Mouse (Mus musculus) lung, postnatal 36 days (tissue): ENCODE measurements around the gene Mrpl20.
"Not testable (repeated sequence)": the region's sequence is repeated elsewhere in the genome, so short reads cannot be mapped to it uniquely, and the experiment has no call there.

ENCODE experiments used
- DNase-seq: peaks from one replicate; pipeline ENCODE4 v3.0.0; 2022; ENCODE audit warnings: mixed read lengths

Mrpl20 gene

DNA sequence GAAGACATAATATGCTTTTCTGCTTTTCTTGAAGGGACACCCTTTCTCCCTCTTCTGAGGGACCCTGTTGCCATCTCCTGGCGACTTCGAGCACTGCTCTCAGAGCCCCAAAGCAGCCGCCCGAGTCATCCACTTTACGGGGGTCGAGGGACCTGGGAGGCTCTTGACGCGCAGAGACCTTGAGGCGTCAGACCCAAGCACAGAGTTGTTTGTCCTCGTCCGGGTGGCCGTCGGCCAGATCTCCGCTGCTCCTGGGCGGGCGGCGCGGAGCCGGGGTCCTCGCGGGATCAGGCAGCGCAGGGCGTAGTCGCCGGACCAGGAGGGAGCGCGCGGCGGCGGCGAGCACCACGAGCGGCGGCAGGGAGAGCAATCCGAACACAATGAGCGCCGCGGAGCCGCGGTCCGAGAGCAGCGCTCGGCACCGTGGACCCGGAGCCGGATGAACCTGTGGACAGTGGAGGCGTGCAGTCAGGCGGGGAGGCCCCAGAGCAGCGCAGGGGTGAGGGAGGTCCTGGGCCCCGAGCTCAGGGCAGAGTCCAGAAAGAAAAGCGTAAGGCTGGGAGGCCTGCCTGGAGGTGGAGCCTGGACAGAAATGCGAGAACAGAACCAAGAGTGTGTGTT lies 18.5 kb upstream of the Mrpl20 start:
- DNase-seq, result peak; percentile 79

DNA sequence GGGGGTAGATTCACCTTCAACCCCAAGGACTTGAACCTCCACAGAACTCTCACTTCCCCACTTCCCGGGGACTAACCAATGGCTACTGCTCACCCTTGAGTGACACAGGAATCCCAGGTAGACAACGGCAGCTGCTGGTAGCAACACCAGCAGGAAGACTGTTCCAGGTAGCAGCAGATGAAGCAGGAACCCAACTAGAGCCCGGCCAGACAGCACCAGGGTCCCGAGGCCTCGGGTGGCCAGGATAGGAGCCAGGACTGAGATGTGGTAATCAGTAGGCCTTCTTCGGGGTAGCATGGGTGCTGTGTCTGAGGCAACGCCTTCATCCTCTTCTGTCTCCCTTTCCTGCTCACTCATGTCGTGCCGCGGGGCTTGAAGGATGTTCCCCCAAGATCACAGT lies 17.4 kb upstream of the Mrpl20 start:
- DNase-seq, result no peak

DNA sequence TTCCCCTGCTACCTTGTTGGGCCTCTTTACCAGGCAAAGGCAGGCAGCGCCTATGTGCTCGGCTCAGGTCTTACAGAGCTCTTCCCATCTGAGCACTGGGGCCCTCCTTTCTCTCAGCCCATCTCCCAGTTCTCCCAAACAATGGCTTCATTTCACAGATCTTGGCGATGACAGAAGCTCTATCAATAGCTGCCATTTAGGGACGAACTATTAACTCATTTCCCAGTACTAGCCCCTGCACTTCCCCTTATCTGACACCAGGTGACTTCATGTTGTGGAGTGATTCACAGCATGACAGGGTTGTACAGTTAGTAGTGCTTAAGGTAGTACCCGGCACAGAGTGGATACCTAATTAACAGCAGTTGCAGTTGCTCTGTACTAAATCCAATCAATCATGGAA lies 16.9 kb upstream of the Mrpl20 start, which contains the start of gene Tmem88b:
Tmem88b (minus strand) TSS at position 56 of the 400 bp plus-strand sequence.
- DNase-seq, result no peak

DNA sequence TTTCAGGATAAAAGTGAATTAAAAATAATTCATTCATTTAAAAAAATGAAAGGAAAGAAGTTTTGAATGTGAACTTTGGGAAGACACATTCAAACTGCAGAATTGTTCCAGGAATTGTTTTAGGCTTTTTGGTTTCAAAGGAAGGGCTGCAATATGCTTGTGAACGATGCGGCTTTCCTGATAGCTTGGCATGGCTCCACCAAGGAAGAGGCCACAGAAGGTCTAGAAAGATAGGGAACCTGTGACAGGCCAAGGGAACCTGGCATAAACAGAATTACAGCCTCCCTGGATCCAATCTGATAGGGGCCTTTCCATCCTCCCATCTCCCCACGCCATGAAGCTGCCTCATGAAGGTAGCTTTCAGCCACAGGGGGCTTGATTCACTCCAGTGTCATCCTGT lies 14.4 kb upstream of the Mrpl20 start:
- DNase-seq, result no peak

DNA sequence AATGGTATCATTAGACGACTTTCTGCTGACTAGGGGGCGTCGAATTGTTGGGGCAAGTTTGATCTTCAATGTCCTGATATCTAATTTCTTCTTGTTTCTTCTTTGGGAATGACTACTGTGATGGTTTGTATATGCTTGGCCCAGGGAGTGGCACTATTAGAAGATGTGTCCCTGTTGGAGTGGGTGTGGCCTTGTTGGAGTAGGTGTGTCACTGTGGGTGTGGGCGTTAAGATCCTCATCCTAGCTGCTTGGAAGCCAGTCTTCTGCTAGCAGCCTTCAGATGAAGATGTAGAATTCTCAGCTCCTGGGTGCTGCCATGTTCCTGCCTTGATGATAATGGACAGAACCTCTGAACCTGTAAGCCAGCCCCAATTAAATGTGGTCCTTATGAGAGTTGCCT lies 13.8 kb upstream of the Mrpl20 start:
- not testable (repeated sequence) for DNase-seq

DNA sequence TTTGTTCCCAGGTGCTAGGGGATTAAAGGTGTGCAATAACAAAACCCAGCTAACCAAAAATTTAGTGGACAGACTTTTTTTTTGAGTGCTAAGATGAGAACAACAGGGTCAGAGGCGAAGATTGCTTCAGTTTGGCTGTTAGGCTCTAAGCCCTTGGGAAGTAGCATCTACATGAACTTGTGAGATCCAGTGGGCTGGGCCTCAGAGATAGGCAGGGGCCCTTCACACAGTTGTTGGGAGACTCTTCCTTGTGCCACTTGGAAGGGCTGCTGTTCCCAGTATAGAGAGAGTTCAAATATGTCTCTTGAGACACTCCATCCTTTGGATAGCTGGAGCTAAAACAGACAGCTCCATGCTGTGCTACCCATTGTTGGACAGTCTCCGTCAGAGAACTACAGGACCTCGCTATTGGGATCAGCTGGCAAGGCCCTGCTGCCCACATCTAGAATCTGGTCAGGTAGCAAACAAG lies 12.6 kb upstream of the Mrpl20 start, which contains the start of gene Ankrd65:
Ankrd65 (plus strand) TSS at position 419 of the 469 bp plus-strand sequence.
- no peak for DNase-seq

DNA sequence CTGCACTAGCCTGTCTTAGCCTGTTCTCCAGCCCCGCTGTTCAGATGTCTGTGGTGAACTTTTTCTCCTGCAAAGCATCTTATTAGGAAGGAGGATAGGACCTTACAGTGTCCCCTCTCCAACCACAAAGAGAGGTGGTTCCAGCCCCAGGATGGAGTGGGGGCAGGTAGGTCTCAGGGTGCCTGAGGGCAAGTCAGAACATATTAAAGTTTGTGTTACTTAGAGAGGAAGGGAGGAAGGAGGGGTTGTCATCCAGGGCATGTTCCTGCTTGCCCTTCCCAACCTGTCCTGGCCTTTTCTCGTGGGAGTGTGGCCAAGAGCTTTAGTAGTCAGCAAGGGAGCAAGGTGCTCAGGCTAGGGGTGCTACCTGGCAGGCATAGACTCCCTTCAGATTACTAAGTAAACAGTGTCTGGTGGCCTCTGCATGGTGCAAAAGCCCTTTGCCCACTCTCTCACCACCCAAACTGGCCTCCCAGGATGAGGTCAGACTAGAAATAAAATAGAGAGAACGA lies 12.0 kb upstream of the Mrpl20 start:
- no peak for DNase-seq

DNA sequence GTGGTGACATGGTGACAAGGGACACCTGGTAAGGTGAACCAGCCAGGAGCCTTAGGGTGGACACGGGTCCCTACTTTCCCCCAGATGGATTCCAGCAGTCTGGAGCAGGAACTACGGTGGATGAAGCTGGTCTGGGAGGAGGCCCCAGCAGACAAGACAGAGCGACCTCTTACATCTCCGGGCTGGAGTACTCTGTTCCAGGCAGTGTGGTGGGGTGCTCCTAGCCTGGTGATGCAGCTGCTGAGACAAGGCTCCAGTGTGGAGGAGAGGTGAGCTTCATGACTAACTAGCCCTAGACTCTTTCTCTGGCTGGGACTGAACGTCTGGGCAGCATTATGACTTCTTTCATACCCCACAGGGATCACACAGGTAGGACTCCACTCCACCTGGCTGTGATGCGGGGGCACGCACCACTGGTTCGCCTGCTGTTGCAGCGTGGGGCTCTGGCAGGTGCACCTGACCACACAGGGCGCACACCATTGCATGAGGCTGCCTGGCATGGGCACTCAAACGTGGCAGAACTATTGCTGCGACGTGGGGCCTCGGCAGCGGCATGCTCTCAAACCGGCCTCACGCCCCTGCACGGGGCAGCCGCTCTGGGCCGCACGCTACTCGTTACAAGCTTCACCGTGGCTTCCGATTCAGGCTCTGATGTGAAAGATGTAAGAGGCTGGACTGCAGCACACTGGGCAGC lies 11.3 kb upstream of the Mrpl20 start:
- DNase-seq, result no peak

DNA sequence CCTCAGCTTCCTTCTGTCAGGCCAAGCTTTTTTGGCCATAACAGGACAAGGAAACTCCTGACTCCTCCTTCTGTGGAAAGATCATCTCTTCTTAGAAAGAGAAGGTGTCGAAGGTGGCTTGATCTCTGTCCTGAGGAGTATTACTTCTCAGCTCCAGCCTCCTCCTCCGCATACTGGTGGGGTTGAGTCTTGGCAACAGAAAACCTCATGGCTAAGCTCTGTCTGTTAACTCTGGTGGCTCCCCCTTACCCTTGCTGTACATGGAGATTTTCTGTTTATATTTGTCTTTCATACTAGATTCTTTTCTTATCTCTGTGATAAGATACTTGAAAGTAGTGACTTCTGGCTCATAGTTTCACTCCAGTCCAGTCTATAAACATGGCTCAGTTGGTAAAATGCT lies 8.9 kb upstream of the Mrpl20 start:
- no peak for DNase-seq

DNA sequence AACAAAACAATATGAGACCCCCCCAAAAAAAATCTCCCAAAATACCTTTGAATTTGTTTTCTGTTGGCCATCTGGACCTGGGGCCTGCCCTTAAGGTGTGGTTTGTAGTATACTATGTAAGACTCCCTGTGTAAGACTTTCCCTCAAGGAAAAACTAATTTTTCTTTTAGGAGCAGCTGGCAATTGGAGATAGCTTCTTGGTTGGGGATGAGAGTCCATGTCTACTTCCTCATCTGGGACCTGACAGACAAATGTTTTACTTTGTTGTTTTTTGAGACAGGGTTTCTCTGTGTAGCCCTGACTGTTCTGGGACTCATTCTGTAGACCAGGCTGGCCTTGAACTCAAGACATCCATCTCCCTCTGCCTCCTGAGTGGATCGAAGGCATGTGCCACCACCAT lies 603 bp upstream of the Mrpl20 start:
- no peak for DNase-seq

DNA sequence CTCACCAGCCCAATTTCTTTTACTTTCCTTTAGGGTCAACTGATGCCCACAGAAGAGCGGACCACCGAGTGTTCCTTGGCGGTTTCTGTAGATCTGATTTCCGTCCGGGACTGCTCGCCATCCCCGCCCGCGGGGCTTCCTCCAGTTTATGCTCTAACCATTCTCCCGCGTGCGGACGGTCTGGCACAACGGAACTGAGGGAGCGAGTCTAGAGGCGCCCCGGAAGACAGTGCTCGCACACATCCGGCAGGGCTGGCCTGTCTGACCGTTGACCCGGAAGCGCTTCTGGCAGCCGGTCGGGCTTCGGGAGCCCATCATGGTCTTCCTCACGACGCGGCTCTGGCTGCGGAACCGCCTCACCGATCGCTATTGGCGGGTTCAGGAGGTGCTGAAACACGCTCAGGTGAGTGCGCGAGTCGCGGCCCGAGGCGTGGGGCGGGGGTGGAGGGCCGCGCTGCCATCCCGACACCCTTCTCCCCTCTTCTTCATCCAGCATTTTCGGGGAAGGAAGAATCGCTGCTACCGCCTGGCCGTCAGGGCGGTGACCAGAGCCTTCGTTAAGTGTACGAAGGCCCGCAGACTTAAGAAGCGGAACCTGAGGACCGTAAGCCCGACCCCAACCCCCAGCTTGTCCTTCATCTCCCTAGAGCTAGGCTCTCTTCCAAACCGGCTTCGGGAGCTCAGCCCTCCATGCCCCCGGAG lies 813 bp downstream of the Mrpl20 start:
- DNase-seq, result peak; percentile 96

DNA sequence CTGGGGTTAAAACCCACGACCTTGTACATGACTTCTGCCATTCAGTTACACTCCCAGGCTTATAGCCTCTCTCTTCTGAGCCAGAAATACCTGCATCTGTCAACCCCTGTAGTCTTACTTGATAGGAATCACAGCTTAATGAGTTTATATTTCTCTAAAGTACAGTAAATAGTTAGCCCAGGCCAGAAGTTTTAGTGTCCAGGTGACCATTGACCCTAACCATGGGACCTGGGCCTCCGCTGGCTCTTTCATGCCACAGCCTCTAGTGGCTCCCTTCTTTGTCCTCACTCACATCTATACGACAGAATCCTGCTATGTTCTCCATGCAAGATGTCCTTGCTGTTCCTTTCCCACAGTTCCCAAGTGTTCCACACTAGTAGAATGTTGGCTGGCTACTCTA lies 5.2 kb downstream of the Mrpl20 start:
- no peak for DNase-seq

DNA sequence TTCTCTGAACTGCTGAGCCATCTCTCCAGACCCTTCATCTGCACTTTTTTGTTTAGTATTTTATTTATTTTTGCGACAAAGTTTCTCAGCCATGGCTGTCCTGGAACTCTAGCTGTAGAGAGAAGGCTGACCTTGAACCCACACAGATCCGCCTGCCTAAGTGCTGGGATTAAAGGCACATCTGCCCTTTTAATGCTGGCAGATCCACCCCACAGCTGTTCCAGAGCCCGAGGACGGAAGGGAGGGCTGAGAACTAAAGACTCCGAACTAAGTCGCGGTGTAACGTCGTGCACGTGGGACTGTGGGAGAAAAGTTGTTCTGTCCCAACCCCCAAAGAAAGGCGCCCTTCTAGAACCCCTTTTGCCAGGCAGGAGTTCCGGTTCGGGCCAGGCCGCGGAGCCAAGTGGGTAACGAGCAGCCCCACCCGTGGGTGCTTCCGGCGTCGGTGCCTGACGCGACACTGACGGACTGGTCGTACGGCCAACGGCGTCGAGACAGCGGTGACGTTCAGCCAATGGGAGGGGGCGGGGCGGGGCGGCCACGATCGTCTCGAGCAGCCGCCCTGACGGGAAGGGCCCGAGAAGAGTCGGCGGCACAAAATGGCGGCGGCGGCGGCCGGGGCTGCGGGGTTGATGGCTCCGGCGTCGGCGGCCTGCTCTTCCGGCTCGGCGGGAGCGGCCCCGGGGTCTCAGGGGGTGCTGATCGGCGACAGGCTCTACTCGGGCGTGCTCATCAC lies 9.4 kb downstream of the Mrpl20 start, which contains the start of gene Ccnl2:
Ccnl2 (plus strand) TSS at position 561 of the 736 bp plus-strand sequence.
- peak; percentile 96 for DNase-seq

DNA sequence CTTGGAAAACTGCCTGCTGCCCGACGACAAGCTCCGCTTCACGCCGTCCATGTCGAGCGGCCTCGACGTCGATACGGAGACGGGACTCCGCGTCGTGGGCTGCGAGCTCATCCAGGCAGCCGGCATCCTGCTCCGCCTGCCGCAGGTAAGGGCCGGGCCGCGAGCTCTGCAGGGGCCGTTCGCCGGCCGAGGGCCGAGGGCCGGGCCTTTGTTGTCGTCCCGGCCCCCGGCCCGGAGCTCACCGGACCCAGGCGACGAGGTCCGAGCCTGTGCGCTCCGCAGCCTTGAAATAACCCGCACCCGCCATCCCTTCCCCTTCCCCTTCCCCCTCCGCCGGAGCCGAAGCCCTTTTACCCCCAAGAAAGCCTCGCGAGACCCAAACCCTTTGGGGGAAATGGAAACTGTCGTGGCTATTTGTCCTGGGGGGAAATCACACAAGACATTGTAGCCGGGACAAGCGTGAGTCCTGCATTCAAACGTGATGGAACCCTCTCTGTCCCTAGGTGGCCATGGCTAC lies 10.0 kb downstream of the Mrpl20 start:
- DNase-seq, result no peak

DNA sequence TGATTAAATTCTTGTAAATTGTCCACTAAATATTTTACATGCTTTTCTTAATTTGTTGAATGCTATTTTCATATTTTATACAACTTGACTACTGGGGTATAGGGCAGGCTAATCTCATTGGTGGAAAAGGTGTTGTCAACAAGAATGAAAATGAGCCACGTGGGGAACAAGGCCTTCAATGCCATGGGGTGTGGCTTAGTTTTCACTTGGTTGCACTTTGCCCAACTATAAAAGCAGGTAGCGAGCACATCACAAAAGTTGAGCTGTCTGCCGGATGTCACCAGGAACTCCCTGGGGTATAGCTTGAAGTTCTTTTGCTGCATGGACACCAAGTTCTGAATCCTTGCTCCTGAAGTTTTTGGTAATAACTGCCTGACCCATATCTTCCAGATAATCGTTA lies 14.9 kb downstream of the Mrpl20 start:
- no peak for DNase-seq

DNA sequence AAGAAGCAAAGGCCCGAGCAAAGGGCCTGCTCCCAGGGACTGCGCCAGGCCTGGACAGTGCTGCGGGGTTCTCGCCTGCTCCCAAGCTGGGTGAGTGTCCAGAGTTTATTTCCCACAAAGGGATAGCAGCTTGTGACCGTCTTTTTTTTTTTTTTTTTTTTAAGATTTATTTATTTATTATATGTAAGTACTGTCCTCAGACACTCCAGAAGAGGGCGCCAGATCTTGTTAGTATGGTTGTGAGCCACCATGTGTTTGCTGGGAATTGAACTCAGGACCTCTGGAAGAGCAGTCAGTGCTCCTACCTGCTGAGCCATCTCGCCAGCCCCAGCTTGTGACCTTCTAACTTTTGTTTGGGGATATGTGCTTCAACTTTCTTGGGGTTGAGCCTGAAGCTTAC lies 18.3 kb downstream of the Mrpl20 start:
- peak; percentile 52 for DNase-seq

DNA sequence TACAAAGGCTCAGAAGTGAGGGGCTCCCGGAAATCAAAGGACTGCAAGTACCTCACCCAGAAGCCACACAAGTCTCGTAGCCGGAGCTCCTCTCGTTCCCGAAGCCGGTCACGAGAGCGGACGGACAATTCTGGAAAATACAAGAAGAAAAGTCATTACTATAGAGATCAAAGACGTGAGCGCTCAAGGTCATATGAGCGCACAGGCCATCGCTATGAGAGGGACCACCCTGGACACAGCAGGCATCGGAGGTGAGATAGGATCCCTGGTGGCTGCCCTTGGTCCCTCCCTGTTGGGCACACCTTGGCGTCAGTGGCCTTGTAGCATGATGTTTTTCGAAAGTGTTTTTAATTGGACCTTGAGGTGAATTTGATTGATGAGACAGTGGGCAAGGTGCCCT lies 20.8 kb downstream of the Mrpl20 start:
- DNase-seq, result no peak

DNA sequence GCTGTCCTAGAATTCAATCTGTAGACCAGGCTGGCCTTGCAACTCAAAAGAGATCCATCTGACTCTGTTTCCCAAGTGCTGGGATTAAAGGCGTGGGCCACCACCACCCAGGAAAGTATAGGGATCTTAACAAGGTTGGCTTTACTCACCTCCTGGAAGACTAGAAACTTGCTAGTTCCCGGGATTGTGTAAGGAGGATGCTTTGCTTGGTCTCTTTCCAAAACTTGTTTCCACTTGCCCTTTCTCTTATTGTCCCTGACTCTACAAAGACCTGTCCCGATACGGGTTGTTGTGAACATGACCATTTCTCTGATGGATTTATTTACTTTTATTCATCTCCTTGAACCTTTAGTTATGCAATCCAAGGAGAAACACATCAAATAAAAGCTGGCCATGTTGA lies 27.2 kb downstream of the Mrpl20 start:
- DNase-seq, result no peak

DNA sequence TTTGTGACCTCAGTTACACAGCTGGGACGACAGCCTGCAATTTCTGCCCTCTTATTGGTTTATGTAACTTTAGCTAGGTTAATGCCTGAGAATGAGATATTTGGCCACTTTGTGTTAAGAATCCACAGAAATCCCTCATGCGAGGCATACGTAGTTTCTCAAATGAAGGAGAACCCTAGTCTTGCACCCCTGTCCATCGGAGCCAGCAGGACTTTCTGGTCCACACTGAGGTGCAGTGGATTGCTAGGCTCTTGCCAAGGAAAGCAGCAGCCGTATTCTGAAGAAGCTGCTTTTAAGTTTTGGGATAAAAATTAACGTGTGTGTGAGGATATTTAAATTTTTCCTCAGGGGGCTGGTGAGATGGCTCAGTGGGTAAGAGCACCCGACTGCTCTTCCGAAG lies 27.9 kb downstream of the Mrpl20 start:
- no peak for DNase-seq

DNA sequence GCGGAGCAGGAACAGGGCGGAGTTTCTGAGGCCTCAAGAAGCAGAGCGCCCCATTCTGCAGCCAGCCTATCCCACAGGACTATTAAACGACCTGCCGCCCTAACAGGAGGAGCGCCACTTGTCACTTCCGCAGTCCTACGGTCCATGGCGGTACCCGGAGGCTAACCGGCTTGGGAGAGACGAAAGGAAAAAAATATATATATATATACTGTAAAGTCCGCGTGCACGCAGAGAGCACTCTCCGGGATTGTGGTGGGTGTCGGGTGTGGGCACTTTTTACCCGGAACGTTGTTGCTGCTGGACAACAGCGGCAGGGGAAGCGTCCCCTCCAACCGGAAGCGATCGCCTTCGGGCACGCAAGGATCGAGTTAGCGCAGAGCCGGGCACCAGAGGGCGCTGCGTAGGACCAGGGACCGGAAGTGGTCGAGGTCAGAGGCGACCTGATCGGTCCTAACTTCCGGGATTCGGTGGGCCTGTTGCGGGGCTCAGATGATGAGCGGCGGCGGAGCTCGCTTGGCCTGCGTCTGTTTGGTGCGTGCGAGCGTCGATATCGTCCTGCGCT lies 28.6 kb downstream of the Mrpl20 start, which contains the start of gene Aurkaip1:
Aurkaip1 (plus strand) TSS at position 68 of the 562 bp plus-strand sequence.
- DNase-seq, result peak; percentile 96

DNA sequence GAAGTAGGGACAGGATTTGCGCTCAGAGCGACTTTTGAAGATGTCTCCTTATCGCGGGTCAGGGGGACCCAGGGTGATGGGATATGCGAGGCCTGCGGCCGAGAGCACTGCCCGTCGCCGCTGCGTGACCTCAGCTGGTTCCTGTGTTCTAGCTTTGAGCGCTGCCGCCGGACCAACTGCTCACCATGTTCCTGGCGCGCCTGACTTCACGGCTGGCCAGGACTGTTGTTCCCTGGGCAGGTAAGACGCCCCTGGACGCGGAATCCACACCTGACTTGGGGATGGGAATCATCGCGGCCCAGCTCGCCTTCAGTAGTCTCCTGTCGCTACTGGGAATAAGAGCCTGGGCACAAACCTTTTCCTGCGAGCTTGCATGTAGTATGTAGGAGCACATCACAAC lies 29.2 kb downstream of the Mrpl20 start:
- DNase-seq, result peak; percentile 31

DNA sequence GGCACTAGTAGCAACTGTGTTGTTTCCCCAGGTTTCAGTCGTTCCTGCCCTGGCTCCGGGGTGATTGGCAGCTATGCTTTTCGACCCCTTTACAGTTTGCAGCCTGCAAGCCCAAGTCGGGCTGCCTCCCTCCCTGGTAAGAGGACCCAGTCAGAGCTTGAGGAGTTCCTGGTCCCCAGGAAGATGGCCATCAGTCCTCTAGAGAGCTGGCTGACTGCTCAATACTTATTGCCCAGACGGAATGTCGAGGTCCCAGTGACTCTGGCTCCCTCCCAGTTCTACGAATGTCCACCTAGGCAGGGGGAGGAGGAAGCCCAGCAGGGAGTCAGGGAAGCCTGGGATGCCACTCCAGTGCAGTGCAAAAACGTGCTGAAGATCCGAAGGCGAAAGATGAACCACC lies 29.6 kb downstream of the Mrpl20 start:
- no peak for DNase-seq
